In genomic region chr8:61917287-61917686, GRCm38 (mm10) we compare ENCODE assay signal across 29 mouse cellular contexts. TPM values are rescaled to one million over a fixed set of nuclear protein-coding genes. Genes with fewer than 3 reads are reported as not detected.
DNase-seq lines count a peak whose midpoint lies in the region; ATAC-seq and TF ChIP-seq lines count a peak whose summit lies in the region.
"Had no signal": no experiment of that assay in that cellular context is flagged by ENCODE, and none has a peak within 500 bp of the region (broad histone marks: within the 10 kb centered on the region; RNA-seq: fewer than 3 reads in every experiment).

No protein-coding gene starts in this region.

- no peak overlapping the region for H3ac ChIP-seq in C2C12 (ENCODE audit: control insufficient read depth, insufficient read length, low read depth)

- H3K4me1 ChIP-seq in limb, embryonic 13.5 days = peaks cover 6% of the 10 kb centered on the region; the same call in 1 of the 2 replicates
- no peaks in the 10 kb centered on the region for H3K4me1 ChIP-seq in limb, embryonic 10.5 days
- no peaks in the 10 kb centered on the region for H3K4me1 ChIP-seq in lung, adult 2 months (ENCODE audit: control insufficient read depth, insufficient read depth, low read length)
- H3K4me1 ChIP-seq: embryonic facial prominence, embryonic 15.5 days; hindbrain, embryonic 10.5 days; hindbrain, embryonic 13.5 days had no signal

- DNase-seq in limb, embryonic 10.5 days (ENCODE audit: low spot score) = no peak
- DNase-seq in retina, adult 2 months (ENCODE audit: low read depth, low spot score) = peak; percentile 37
- peak; percentile 21 for DNase-seq in retina, postnatal 7 days (ENCODE audit: low read depth, low spot score)
- no peak for DNase-seq in lung, adult 2 months
- no peak for DNase-seq in frontal cortex, postnatal 36 days (ENCODE audit: low spot score in 2 of 2)
- DNase-seq: adrenal gland, adult 8-10 months; adrenal gland, postnatal 36 days; B cell, adult 2 months; cerebellum, adult 11 months; cerebellum, adult 2 months; cerebellum, adult 9-11 months; cerebellum, postnatal 36 days; embryo, embryonic 11 days; forebrain, postnatal 0 days; gastrocnemius, postnatal 25 days; heart, adult 18-20 months; heart, postnatal 10 days; heart, postnatal 36 days had no signal

- no peak for TF ChIP-seq CTCF in C2C12 (IDR thresholded peaks at IDR 0.05; ENCODE audit: control insufficient read depth, insufficient read depth, insufficient read length)
- no peak for TF ChIP-seq CTCF in lung, adult 2 months (IDR thresholded peaks at IDR 0.05; ENCODE audit: insufficient read depth, low read length)

- no peak overlapping the region for H3K4me3 ChIP-seq in limb, embryonic 13.5 days
- no peak overlapping the region for H3K4me3 ChIP-seq in limb, embryonic 10.5 days
- no peak overlapping the region for H3K4me3 ChIP-seq in C2C12 (ENCODE audit: insufficient read depth, poor library complexity, severe bottlenecking)
- no peak overlapping the region for H3K4me3 ChIP-seq in lung, adult 2 months (replicated peaks; ENCODE audit: extremely low read depth, low read depth, low read length)
- H3K4me3 ChIP-seq: embryonic facial prominence, embryonic 15.5 days; heart, embryonic 12.5 days; heart, embryonic 15.5 days; hindbrain, embryonic 10.5 days; hindbrain, embryonic 13.5 days had no signal

- no peak overlapping the region for H3K27ac ChIP-seq in limb, embryonic 13.5 days
- H3K27ac ChIP-seq in limb, embryonic 10.5 days = no peak overlapping the region
- H3K27ac ChIP-seq: embryonic facial prominence, embryonic 15.5 days; heart, embryonic 15.5 days; hindbrain, embryonic 10.5 days; hindbrain, embryonic 13.5 days had no signal

- no peak overlapping the region for H3K9ac ChIP-seq in limb, embryonic 13.5 days
- H3K9ac ChIP-seq: embryonic facial prominence, embryonic 15.5 days; forebrain, postnatal 0 days; heart, embryonic 12.5 days; heart, embryonic 15.5 days; hindbrain, embryonic 13.5 days had no signal

- 75% methylated on average over 4 of the region's 4 CpGs for WGBS in limb, embryonic 13.5 days
- 90% methylated on average over 4 of the region's 4 CpGs for WGBS in limb, embryonic 10.5 days
- 80% methylated on average over 4 of the region's 4 CpGs for WGBS in lung, adult 2 months

- H3K36me3 ChIP-seq in limb, embryonic 13.5 days = no peaks in the 10 kb centered on the region
- H3K36me3 ChIP-seq in limb, embryonic 10.5 days = no peaks in the 10 kb centered on the region
- H3K36me3 ChIP-seq in C2C12 (ENCODE audit: control insufficient read depth, insufficient read depth) = no peaks in the 10 kb centered on the region
- H3K36me3 ChIP-seq: embryonic facial prominence, embryonic 15.5 days; heart, embryonic 12.5 days; heart, embryonic 15.5 days; hindbrain, embryonic 10.5 days; hindbrain, embryonic 13.5 days had no signal

- no peaks in the 10 kb centered on the region for H3K79me2 ChIP-seq in C2C12 (ENCODE audit: control insufficient read depth, insufficient read depth)

- H3K27me3 ChIP-seq in limb, embryonic 13.5 days = no peaks in the 10 kb centered on the region
- no peaks in the 10 kb centered on the region for H3K27me3 ChIP-seq in limb, embryonic 10.5 days (ENCODE audit: low read depth, poor library complexity, severe bottlenecking)
- peaks cover 8% of the 10 kb centered on the region for H3K27me3 ChIP-seq in C2C12 (ENCODE audit: control insufficient read depth, insufficient read depth, insufficient read length)
- H3K27me3 ChIP-seq: embryonic facial prominence, embryonic 15.5 days; heart, embryonic 12.5 days; heart, embryonic 15.5 days; hindbrain, embryonic 13.5 days had no signal

- ATAC-seq in limb, embryonic 13.5 days (ENCODE audit: low FRiP score, low read depth) = peak; percentile 72; the same call in 1 of the 2 replicates
- ATAC-seq: activated CD4-positive, CD25-positive, alpha-beta regulatory T cell, adult 4 months; CD4-positive, CD25-positive, alpha-beta regulatory T cell, adult 4 months; forebrain, embryonic 14.5 days; forebrain, postnatal 0 days; hindbrain, embryonic 16.5 days had no signal

- no peak for TF ChIP-seq POLR2A in lung, adult 2 months (IDR thresholded peaks at IDR 0.05; ENCODE audit: borderline replicate concordance, extremely low read depth, low read depth, low read length)

- no peaks in the 10 kb centered on the region for H3K9me3 ChIP-seq in limb, embryonic 13.5 days
- no peaks in the 10 kb centered on the region for H3K9me3 ChIP-seq in limb, embryonic 10.5 days (replicated peaks)
- H3K9me3 ChIP-seq: embryonic facial prominence, embryonic 15.5 days; heart, embryonic 12.5 days; heart, embryonic 15.5 days; hindbrain, embryonic 10.5 days; hindbrain, embryonic 13.5 days had no signal

- H3K4me2 ChIP-seq in limb, embryonic 13.5 days (replicated peaks) = no peak overlapping the region
- H3K4me2 ChIP-seq: embryonic facial prominence, embryonic 15.5 days; heart, embryonic 12.5 days; heart, embryonic 15.5 days; hindbrain, embryonic 13.5 days had no signal

- no peaks in the 10 kb centered on the region for H3K79me3 ChIP-seq in C2C12 (ENCODE audit: low read depth)

TF ChIP-seq in C2C12, 6 proteins besides CTCF, POLR2A, EP300 and RAD21:
- TF ChIP-seq MAX (IDR thresholded peaks at IDR 0.05) (no peak), CEBPB (IDR thresholded peaks at IDR 0.05; ENCODE audit: low read depth) (no peak), MYOD1 (IDR thresholded peaks at IDR 0.05; ENCODE audit: control insufficient read depth, insufficient read length, low read depth) (peak; percentile 44)

RNA-seq across cellular contexts. Expression of gene Ddx60, which starts 10.6 kb away (rescaled TPM):
- polyA plus RNA-seq in limb, embryonic 13.5 days (2015; fragmentation: Nextera tagmentation; extraction: Ambion mirVana) = 0.42 and 0.43 TPM in 2 replicates
- polyA plus RNA-seq in limb, embryonic 10.5 days (2016; fragmentation: Nextera tagmentation; extraction: Ambion mirVana) = not detected in 2 replicates
- polyA plus RNA-seq in C2C12 (2012; fragmentation: generic; extraction: Trizol) = not detected
- polyA plus RNA-seq in lung, adult 2 months (2012; rRNA removed) = 1.0 and 1.1 TPM in 2 replicates

RNA-seq across cellular contexts. Expression of gene Palld, which starts 14.8 kb away (rescaled TPM):
- polyA plus RNA-seq in limb, embryonic 13.5 days (2015; fragmentation: Nextera tagmentation; extraction: Ambion mirVana) = 114 and 116 TPM in 2 replicates
- polyA plus RNA-seq in limb, embryonic 10.5 days (2016; fragmentation: Nextera tagmentation; extraction: Ambion mirVana) = 37.9 and 71.1 TPM in 2 replicates
- polyA plus RNA-seq in C2C12 (2012; fragmentation: generic; extraction: Trizol) = 79.5 TPM
- polyA plus RNA-seq in lung, adult 2 months (2012; rRNA removed) = 34.2 and 37.1 TPM in 2 replicates

Comparison
In these comparisons a context has a peak if more than half of its experiments do, and no peak if none do; other contexts are left out.
1. DNase-seq: peak in retina, adult 2 months (single experiment) and retina, postnatal 7 days (single experiment); none in limb, embryonic 10.5 days (single experiment), lung, adult 2 months (single experiment) and frontal cortex, postnatal 36 days (0 of 2).